Mouse (Mus musculus) adrenal gland, postnatal 25 days (tissue): ENCODE results near the gene Ssr1. TPM values are rescaled to one million over a fixed set of nuclear protein-coding genes. Genes with fewer than 3 reads are reported as not detected.

Experiments
- DNase-seq: peaks from one replicate; pipeline ENCODE4 v3.0.0; 2021; ENCODE audit warnings: mixed read lengths
- long read RNA-seq: library from polyadenylated mRNA; stranded (forward); transcript quantifications from one replicate; pipeline ENCODE4 v2.0.0, GENCODE M21; 2021
- total RNA-seq: library from RNA; stranded (reverse); gene quantifications from 2 replicates; pipeline ENCODE4 v1.2.3, GENCODE M21; 2021

Gene Ssr1
- 90.3 and 126 TPM in 2 replicates for total RNA-seq
- long read RNA-seq, full-length matches to known transcripts, result 159 of 177 reads
- long read RNA-seq, partial matches to known transcripts, result 5 of 177 reads
- long read RNA-seq, other reads (novel, unspliced or antisense), result 13 of 177 reads

GRCm38 (mm10) chr13:37993704-37994404, at the start of gene Ssr1:
Ssr1 (minus strand) TSS chr13:37994217.
- DNase-seq, result peak; percentile 98

GRCm38 (mm10) chr13:38037811-38038210, 43.8 kb upstream of the Ssr1 start:
- peak; percentile 9 for DNase-seq

- DNase-seq, result peak; percentile 96
These were observed 43.1 kb upstream of the Ssr1 start, which contains the start of gene Cage1 for GRCm38 (mm10) chr13:38037044-38037687. Cage1 (minus strand) TSS chr13:38037069.

GRCm38 (mm10) chr13:38036343-38037043, 42.5 kb upstream of the Ssr1 start, which contains the start of gene Riok1:
Riok1 (plus strand) TSS chr13:38036995.
- no peak for DNase-seq

- no peak for DNase-seq
These were observed 34.4 kb upstream of the Ssr1 start for GRCm38 (mm10) chr13:38028407-38028806.

- no peak for DNase-seq
These were observed 33.7 kb upstream of the Ssr1 start for GRCm38 (mm10) chr13:38027618-38028248.

GRCm38 (mm10) chr13:38025874-38026273, 31.9 kb upstream of the Ssr1 start:
- no peak for DNase-seq

GRCm38 (mm10) chr13:38018791-38019190, 24.8 kb upstream of the Ssr1 start:
- no peak for DNase-seq

GRCm38 (mm10) chr13:38015591-38015990, 21.6 kb upstream of the Ssr1 start:
- no peak for DNase-seq

- no peak for DNase-seq
These were observed 18.4 kb upstream of the Ssr1 start for GRCm38 (mm10) chr13:38012436-38012835.

- no peak for DNase-seq
These were observed 16.5 kb upstream of the Ssr1 start for GRCm38 (mm10) chr13:38010444-38010910.

- no peak for DNase-seq
These were observed 15.8 kb upstream of the Ssr1 start for GRCm38 (mm10) chr13:38009721-38010408.

- no peak for DNase-seq
These were observed 14.0 kb upstream of the Ssr1 start for GRCm38 (mm10) chr13:38007972-38008371.

GRCm38 (mm10) chr13:38002461-38002860, 8.4 kb upstream of the Ssr1 start:
- no peak for DNase-seq

- DNase-seq, result no peak
These were observed 5.7 kb upstream of the Ssr1 start for GRCm38 (mm10) chr13:37999713-38000112.

- no peak for DNase-seq
These were observed 360 bp upstream of the Ssr1 start for GRCm38 (mm10) chr13:37994405-37994749.

GRCm38 (mm10) chr13:37993376-37993703, 677 bp downstream of the Ssr1 start:
- no peak for DNase-seq

GRCm38 (mm10) chr13:37992638-37993371, 1.2 kb downstream of the Ssr1 start:
- no peak for DNase-seq

GRCm38 (mm10) chr13:37989701-37990100, 4.3 kb downstream of the Ssr1 start:
- DNase-seq, result no peak

GRCm38 (mm10) chr13:37986166-37986565, 7.9 kb downstream of the Ssr1 start:
- DNase-seq, result no peak

GRCm38 (mm10) chr13:37981063-37981462, 13.0 kb downstream of the Ssr1 start:
- no peak for DNase-seq
